Mouse (Mus musculus): ENCODE data around the gene Hmgb1.

DNA sequence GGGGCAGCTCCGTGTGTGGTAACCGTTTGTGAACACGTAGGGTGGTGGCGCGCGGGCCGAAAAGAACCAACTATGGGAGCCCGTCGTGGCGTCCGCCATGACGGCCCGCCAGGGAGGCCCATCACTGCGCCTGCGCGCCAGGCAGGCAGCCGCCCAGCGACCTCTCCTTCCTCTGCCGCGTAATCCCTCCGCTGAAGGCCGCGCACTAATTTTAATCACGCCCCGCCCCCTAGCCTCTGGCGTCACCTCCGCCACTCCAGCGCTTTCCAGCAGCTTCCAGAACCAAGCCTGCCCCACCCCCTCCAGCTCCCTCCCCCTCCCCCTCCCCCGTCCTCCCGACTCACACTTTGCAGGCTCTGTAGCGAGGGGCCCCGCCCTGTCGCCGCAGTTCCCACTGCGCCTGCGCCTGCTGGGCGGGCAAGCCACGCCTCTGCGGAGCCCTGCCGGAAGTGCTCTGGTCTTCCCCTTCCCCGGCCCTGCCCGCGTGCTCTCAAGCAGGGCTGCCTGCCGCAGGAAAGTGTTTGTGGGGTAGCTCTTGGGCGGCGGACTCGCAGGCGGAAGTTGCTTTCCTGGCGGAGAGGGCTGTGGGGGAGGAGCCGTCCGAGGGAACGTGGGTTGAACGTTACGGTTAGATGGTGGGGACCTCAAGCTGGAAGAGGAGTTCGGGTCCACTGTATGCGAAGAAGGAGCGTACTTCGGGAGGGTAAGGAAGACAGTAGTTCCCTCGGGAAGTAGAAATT, at the start of gene Hmgb1, which contains the start of gene Uspl1:
- TF ChIP-seq POLR2A (IDR thresholded peaks at IDR 0.05; ENCODE audit: borderline replicate concordance, insufficient read depth, low read length) (peak; percentile 97), CTCF (IDR thresholded peaks at IDR 0.05; ENCODE audit: borderline replicate concordance, insufficient read depth, low read depth, low read length) (no peak)
